Mouse (Mus musculus) spleen, adult 2 months (tissue): ENCODE measurements around the gene Zxdb.
"Not testable (repeated sequence)": the region's sequence is repeated elsewhere in the genome, so short reads cannot be mapped to it uniquely, and the experiment has no call there.

Experiments
- CTCF ChIP-seq: fragments of 200-500 bp; IDR thresholded peaks from 2 replicates; pipeline ENCODE4 v1.5.1; 2011; ENCODE audit warnings: mild to moderate bottlenecking, inconsistent platforms; ENCODE audit not compliant: insufficient read depth, insufficient read length, insufficient replicate concordance; ENCODE audit errors: extremely low read depth
- POLR2A ChIP-seq: fragments of 200-500 bp; IDR thresholded peaks from 2 replicates; pipeline ENCODE4 v1.6.1; 2011; ENCODE audit warnings: low read depth, low read length, inconsistent platforms

DNA sequence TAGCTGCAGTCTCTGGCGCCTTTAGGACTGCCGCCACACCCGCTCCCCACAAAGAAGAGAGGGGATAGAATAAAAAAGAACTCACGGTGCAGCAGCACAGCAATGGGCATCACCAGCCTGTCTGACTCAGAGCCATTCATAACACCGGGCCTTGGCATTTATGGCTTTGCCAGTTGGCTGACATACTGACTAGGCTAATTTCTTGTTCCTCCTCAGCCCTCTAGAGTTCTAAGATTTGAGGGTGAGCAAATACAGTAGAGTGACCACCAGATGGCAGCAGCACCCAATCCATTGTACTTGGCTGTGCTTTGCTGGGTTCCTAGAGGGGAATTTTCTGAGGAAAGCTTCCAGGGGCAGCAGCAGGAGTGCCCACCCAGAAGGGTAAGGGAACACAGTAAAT lies 34.8 kb upstream of the Zxdb start:
- not testable (repeated sequence) for TF ChIP-seq CTCF, POLR2A
